Mouse (Mus musculus) MEL (cell line): ENCODE results near the gene Apc2. TPM values are rescaled to one million over a fixed set of nuclear protein-coding genes. Genes with fewer than 3 reads are reported as not detected.

Source experiments
- DNase-seq: peaks from one replicate; pipeline ENCODE4 v3.0.0; 2011; ENCODE audit warnings: low read depth, low spot score
- H3K27ac ChIP-seq: 2 replicates; pipeline ENCODE4 v1.5.1; 2012; ENCODE audit warnings: low read depth, mild to moderate bottlenecking, control low read depth, low read length, moderate library complexity; ENCODE audit not compliant: control insufficient read depth
- H3K27me3 ChIP-seq, 2 experiments: fragments of 150-350 bp in 1 of 2; sonication (generic) in 1 of 2; 2 replicates each; pipeline ENCODE4 v1.6.1; 2012; ENCODE audit warnings: low read length in 2 of 2, mild to moderate bottlenecking in 2 of 2, improper control_type of control experiment in 1 of 2, moderate library complexity in 1 of 2; ENCODE audit not compliant: insufficient read depth in 2 of 2, control insufficient read depth in 1 of 2
- H3K36me3 ChIP-seq, 2 experiments: 2 replicates each; pipeline ENCODE4 v1.6.1; 2012 to 2014; ENCODE audit warnings: low read length in 2 of 2, improper control_type of control experiment in 1 of 2, inconsistent platforms in 1 of 2, mild to moderate bottlenecking in 1 of 2; ENCODE audit not compliant: insufficient read depth in 2 of 2, control insufficient read depth in 1 of 2
- H3K4me1 ChIP-seq, 2 experiments: fragments of 150-350 bp in 1 of 2; sonication (generic) in 1 of 2; 2 replicates each; pipeline ENCODE4 v1.6.1; 2012; ENCODE audit warnings: low read length in 2 of 2, improper control_type of control experiment in 1 of 2, mild to moderate bottlenecking in 1 of 2; ENCODE audit not compliant: insufficient read depth in 2 of 2, control insufficient read depth in 1 of 2
- H3K4me3 ChIP-seq, 2 experiments: fragments of 150-350 bp in 1 of 2; sonication (generic) in 1 of 2; 2 replicates each; pipeline ENCODE4 v1.5.1; 2012; ENCODE audit warnings: low read depth in 2 of 2, low read length in 2 of 2, mild to moderate bottlenecking in 2 of 2, moderate library complexity in 2 of 2, control low read depth in 1 of 2, improper control_type of control experiment in 1 of 2; ENCODE audit not compliant: control insufficient read depth in 1 of 2, insufficient read depth in 1 of 2
- H3K79me2 ChIP-seq: 2 replicates; pipeline ENCODE4 v1.6.1; 2012; ENCODE audit warnings: mild to moderate bottlenecking, low read length, moderate library complexity; ENCODE audit not compliant: control insufficient read depth, poor library complexity, insufficient read depth
- H3K9ac ChIP-seq: 2 replicates; pipeline ENCODE4 v1.6.1; 2012; ENCODE audit warnings: low read depth, mild to moderate bottlenecking, control low read depth, low read length, moderate library complexity; ENCODE audit not compliant: control insufficient read depth, poor library complexity, severe bottlenecking
- H3K9me3 ChIP-seq: fragments of 150-350 bp; sonication (generic); replicated peaks from 2 replicates; pipeline ENCODE4 v1.6.1; 2012; ENCODE audit warnings: mild to moderate bottlenecking, low read length, improper control_type of control experiment, moderate library complexity; ENCODE audit not compliant: insufficient read depth
- BHLHE40 ChIP-seq: IDR thresholded peaks from 2 replicates; pipeline ENCODE4 v1.6.1; 2012; ENCODE audit warnings: low read depth, mild to moderate bottlenecking, inconsistent platforms, low read length, improper control_type of control experiment, borderline replicate concordance
- CHD1 ChIP-seq: IDR thresholded peaks from 2 replicates; pipeline ENCODE4 v1.6.1; 2012; ENCODE audit warnings: low read depth, mild to moderate bottlenecking, inconsistent platforms, low read length, improper control_type of control experiment
- CTCF ChIP-seq, 3 experiments: IDR thresholded peaks in 2 of 3; conservative IDR thresholded peaks in 1 of 3; 2 replicates each; pipeline ENCODE4 v1.5.1; 2011 to 2012; ENCODE audit warnings: low read length in 3 of 3, low read depth in 2 of 3, mild to moderate bottlenecking in 2 of 3, improper control_type of control experiment in 1 of 3, inconsistent platforms in 1 of 3, mixed read lengths in 1 of 3, moderate library complexity in 1 of 3; ENCODE audit not compliant: control insufficient read depth in 1 of 3, insufficient read depth in 1 of 3, poor library complexity in 1 of 3, severe bottlenecking in 1 of 3
- E2F4 ChIP-seq: IDR thresholded peaks from 2 replicates; pipeline ENCODE4 v1.6.1; 2011; ENCODE audit warnings: low read depth, low read length, improper control_type of control experiment, borderline replicate concordance
- ETS1 ChIP-seq: IDR thresholded peaks from 2 replicates; pipeline ENCODE4 v1.6.1; 2012; ENCODE audit warnings: low read depth, mild to moderate bottlenecking, inconsistent platforms, low read length, improper control_type of control experiment, moderate library complexity
- GABPA ChIP-seq: IDR thresholded peaks from 2 replicates; pipeline ENCODE4 v1.6.1; 2012; ENCODE audit warnings: low read depth, mild to moderate bottlenecking, inconsistent platforms, low read length, improper control_type of control experiment, moderate library complexity
- HCFC1 ChIP-seq: IDR thresholded peaks from 2 replicates; pipeline ENCODE4 v1.6.1; 2012; ENCODE audit warnings: low read depth, mild to moderate bottlenecking, inconsistent platforms, low read length, improper control_type of control experiment, moderate library complexity
- KAT2A ChIP-seq: conservative IDR thresholded peaks from 2 replicates; pipeline ENCODE4 v1.6.1; 2012; ENCODE audit warnings: low read depth, low read length, improper control_type of control experiment, inconsistent platforms
- MAFK ChIP-seq: IDR thresholded peaks from 2 replicates; pipeline ENCODE4 v1.6.1; 2011; ENCODE audit warnings: low read depth, mild to moderate bottlenecking, low read length, improper control_type of control experiment, borderline replicate concordance
- MXI1 ChIP-seq: IDR thresholded peaks from 2 replicates; pipeline ENCODE4 v1.6.1; 2011; ENCODE audit warnings: mild to moderate bottlenecking, low read depth, low read length, improper control_type of control experiment
- NELFE ChIP-seq: IDR thresholded peaks from 2 replicates; pipeline ENCODE4 v1.6.1; 2011; ENCODE audit warnings: low read depth, low read length, improper control_type of control experiment
- POLR2A ChIP-seq, 2 experiments: IDR thresholded peaks; 2 replicates each; pipeline ENCODE4 v1.6.1; 2011 to 2012; ENCODE audit warnings: low read length in 2 of 2, mild to moderate bottlenecking in 2 of 2, control low read depth in 1 of 2, improper control_type of control experiment in 1 of 2, low read depth in 1 of 2, moderate library complexity in 1 of 2; ENCODE audit not compliant: control insufficient read depth in 1 of 2, insufficient read depth in 1 of 2, poor library complexity in 1 of 2
- RCOR1 ChIP-seq: IDR thresholded peaks from 2 replicates; pipeline ENCODE4 v1.6.1; 2012; ENCODE audit warnings: low read depth, mild to moderate bottlenecking, inconsistent platforms, low read length, improper control_type of control experiment
- SIN3A ChIP-seq: IDR thresholded peaks from 2 replicates; pipeline ENCODE4 v1.6.1; 2012; ENCODE audit warnings: low read length, improper control_type of control experiment, inconsistent platforms
- UBTF ChIP-seq: IDR thresholded peaks from 2 replicates; pipeline ENCODE4 v1.6.1; 2012; ENCODE audit warnings: low read depth, mild to moderate bottlenecking, inconsistent platforms, low read length, improper control_type of control experiment, moderate library complexity, borderline replicate concordance; ENCODE audit not compliant: insufficient read depth
- ZMIZ1 ChIP-seq: IDR thresholded peaks from 2 replicates; pipeline ENCODE4 v1.6.1; 2012; ENCODE audit warnings: low read depth, mild to moderate bottlenecking, inconsistent platforms, low read length, improper control_type of control experiment, moderate library complexity
- ZNF384 ChIP-seq: IDR thresholded peaks from 2 replicates; pipeline ENCODE4 v1.6.1; 2012; ENCODE audit warnings: low read depth, mild to moderate bottlenecking, inconsistent platforms, low read length, improper control_type of control experiment
- polyA plus RNA-seq, 2 experiments: library from polyadenylated mRNA; stranded (reverse) in 1 of 2; unstranded in 1 of 2; fragments of >175 nt in 1 of 2; fragments of >200 nt in 1 of 2; gene quantifications; 2 replicates each; pipeline versions ENCODE4 v1.2.1 to v1.2.4; 2012; ENCODE audit warnings: low replicate concordance in 2 of 2, low read depth in 1 of 2; ENCODE audit not compliant: insufficient read length in 2 of 2, insufficient read depth in 1 of 2, missing spikeins in 1 of 2
- total RNA-seq: library from RNA; depleted of rRNA; stranded (reverse); fragments of 300-350 nt; gene quantifications from 2 replicates; pipeline ENCODE4 v1.2.3, GENCODE M21; 2012

Gene Apc2
- total and polyA plus RNA-seq, 3 experiments: 0.58 to 1.2 TPM; not detected in 1

DNA sequence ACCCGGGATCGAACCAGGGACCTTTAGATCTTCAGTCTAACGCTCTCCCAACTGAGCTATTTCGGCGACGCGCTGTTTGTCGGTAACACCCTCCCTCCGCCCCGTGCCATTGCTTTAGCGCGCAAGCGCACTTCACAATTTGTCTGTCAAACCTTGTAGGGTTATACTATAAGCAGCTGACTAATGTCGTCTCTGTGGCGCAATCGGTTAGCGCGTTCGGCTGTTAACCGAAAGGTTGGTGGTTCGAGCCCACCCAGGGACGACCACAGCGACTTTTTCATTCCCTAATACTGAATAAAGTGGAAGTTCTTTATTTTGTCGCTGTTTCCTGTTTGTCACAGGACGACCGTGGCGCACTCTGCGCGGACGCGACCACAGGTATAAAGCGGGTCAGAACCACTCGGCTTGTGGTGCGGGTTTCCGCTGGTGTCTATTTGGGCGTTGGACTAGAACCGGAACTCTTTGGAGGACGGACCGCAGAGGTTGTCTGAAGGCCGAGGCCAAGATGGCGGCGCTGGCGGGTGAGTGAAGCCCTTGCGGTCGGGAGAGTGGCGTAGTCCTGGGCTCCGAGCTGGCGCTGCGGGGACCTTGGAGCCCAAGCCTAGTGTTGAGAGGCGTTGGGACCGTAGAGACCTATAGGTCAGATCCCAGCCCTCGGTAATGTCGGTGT lies 46.7 kb upstream of the Apc2 start, which contains the start of gene Ndufs7 (continued):
- no peak for TF ChIP-seq RCOR1
- peak; percentile 70 for TF ChIP-seq KAT2A
- no peak for TF ChIP-seq ZNF384
- TF ChIP-seq SIN3A: peak; percentile 92
- no peak for TF ChIP-seq BHLHE40
- TF ChIP-seq GABPA: no peak
- TF ChIP-seq ETS1: no peak
- no peak for TF ChIP-seq CTCF (IDR thresholded peaks at IDR 0.05 in 2 of 3, conservative IDR thresholded peaks at IDR 0.05 in 1 of 3; ENCODE audit: control insufficient read depth in 1 of 3, insufficient read depth in 1 of 3, low read depth in 2 of 3, low read length in 3 of 3, poor library complexity in 1 of 3, severe bottlenecking in 1 of 3)
- TF ChIP-seq NELFE: peak; percentile 88

DNA sequence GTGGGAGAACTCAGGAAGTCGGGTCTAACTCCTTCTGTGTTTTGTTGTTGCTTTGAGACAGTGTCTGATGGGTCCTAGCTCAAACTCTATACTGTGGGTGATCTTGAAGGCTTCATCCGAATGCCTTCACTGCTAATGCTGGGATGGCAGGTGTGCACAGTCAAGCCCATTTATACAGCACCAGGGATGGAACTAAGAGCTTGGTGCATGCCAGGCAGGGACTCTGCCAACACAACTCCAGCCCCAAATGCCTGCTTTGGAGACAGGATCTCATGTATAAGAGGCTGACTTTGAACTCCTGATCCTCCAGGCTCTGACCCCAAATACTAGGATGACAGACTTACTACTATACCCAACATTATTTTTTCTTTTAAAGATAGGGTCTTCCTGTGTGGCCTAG lies 45.7 kb upstream of the Apc2 start:
- Histone ChIP-seq H3K27ac (peak overlapping the region; percentile 88), H3K79me2 (peaks cover 20% of the 10 kb centered on the region), H3K9me3 (no peaks in the 10 kb centered on the region), H3K27me3 (no peaks in the 10 kb centered on the region), H3K4me1 (peaks cover 0 to 6% of the 10 kb centered on the region in 2 experiments; a peak in 2 of 4 replicates), H3K9ac (peak overlapping the region; percentile 93), H3K36me3 (peaks cover 0 to 3% of the 10 kb centered on the region in 2 experiments; a peak in 2 of 4 replicates), H3K4me3 (peak overlapping the region; percentile 47 to 94)
- TF ChIP-seq CHD1: 0 out of 2 replicates have a peak, but pooled peaks have one; percentile 6
- 0 out of 2 replicates have a peak, but pooled peaks have one; percentile 2 for TF ChIP-seq UBTF
- no peak for TF ChIP-seq MAFK
- no peak for DNase-seq

DNA sequence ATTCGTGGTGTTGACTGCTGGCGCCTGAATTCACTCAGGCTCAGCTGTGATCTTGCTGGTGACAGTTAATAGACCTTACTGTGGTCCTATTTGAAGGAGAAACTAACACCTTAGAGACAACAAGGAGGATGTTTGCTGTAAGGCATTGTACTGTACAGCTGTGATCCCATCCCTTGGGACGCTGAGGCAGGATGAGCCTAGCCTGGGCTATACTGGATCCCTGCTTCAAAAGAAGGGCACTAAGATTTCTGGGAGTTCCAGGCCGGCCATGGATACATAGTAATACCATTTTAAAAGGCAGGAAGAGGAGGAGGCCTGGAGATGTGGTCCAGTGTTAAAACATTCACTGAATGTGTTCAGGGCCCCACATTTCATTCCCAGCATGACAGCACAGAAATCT lies 45.2 kb upstream of the Apc2 start:
- no peak for DNase-seq
- Histone ChIP-seq H3K79me2 (peaks cover 20% of the 10 kb centered on the region), H3K9me3 (no peaks in the 10 kb centered on the region), H3K36me3 (no peaks in the 10 kb centered on the region; a peak in 2 of 4 replicates), H3K4me1 (peaks cover 0 to 3% of the 10 kb centered on the region in 2 experiments; a peak in 1 of 4 replicates), H3K27me3 (no peaks in the 10 kb centered on the region), H3K27ac (no peak overlapping the region), H3K4me3 (peak overlapping the region in 1 of 2 experiments; percentile 47; a peak in 2 of 4 replicates), H3K9ac (no peak overlapping the region)
- TF ChIP-seq E2F4 (no peak), MXI1 (no peak), POLR2A (IDR thresholded peaks at IDR 0.05; ENCODE audit: control insufficient read depth in 1 of 2, insufficient read depth in 1 of 2, low read depth in 1 of 2, low read length in 2 of 2, poor library complexity in 1 of 2) (no peak), HCFC1 (no peak), ZMIZ1 (no peak)
